Mouse (Mus musculus) megakaryocyte, embryonic 14.5 days (primary cell): ENCODE results near the gene Kiss1r.

ENCODE experiments used
- FLI1 ChIP-seq: IDR thresholded peaks from 2 replicates; pipeline ENCODE4 v1.6.1; 2012; ENCODE audit warnings: low read length, inconsistent platforms, mixed read lengths
- GATA1 ChIP-seq: IDR thresholded peaks from 3 replicates; pipeline ENCODE4 v1.6.1; 2012; ENCODE audit warnings: mixed read lengths, low read length, inconsistent platforms, borderline replicate concordance

DNA sequence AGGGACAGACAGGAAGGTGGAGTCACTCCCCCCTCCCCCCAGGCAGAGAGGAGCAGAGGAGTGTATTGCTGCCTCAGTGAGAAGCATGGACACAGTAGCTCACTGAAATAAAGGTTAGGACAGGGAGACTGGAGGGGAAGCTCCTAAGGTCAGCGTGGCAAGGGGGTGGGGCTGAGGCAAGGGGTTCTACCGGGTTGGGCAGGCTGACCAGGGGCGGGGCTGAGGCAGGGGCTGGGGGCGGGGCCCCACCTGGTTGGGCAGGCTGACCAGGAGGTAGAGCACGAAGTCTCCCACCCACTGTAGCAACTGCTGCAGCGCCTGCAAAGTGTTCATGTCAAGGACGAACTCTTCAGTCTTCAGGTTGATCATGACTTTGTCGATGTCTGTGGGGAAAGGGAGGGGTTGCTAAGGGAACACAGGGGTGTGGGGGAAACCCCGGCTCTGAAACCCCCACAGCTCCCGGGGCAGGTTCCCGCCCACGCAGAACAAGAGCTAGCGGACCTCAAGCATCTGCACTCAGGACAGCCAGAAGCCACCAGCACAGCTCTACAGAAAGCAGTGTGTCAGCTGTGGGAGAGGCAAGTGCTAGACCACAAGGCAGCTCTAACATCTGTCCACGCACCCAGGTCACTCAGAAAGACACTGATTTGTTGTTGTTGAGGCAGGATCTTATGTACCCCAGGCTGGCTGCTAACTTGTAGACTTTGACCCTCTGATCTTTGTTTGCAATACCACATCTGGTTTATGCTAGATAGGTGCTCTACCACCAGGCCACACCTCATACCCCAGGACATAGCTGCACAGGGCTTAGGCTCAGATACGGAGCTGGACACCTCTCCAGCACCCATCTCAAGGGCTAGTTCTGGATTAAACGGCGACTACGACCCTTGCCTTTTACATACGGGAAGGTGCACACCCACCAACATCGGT, 19.2 kb upstream of the Kiss1r start:
- TF ChIP-seq GATA1: no peak
- no peak for TF ChIP-seq FLI1
